Mouse (Mus musculus) lung, adult 2 months (tissue): Measurements from ENCODE around the gene Sh3d21.

Source experiments
- CTCF ChIP-seq: fragments of 200-500 bp; IDR thresholded peaks from 2 replicates; pipeline ENCODE4 v1.5.1; 2011; ENCODE audit warnings: mild to moderate bottlenecking, low read length, control low read depth; ENCODE audit not compliant: insufficient read depth
- POLR2A ChIP-seq: fragments of 200-500 bp; IDR thresholded peaks from 2 replicates; pipeline ENCODE4 v1.6.1; 2011; ENCODE audit warnings: low read depth, mild to moderate bottlenecking, control low read depth, low read length, borderline replicate concordance; ENCODE audit errors: extremely low read depth

DNA sequence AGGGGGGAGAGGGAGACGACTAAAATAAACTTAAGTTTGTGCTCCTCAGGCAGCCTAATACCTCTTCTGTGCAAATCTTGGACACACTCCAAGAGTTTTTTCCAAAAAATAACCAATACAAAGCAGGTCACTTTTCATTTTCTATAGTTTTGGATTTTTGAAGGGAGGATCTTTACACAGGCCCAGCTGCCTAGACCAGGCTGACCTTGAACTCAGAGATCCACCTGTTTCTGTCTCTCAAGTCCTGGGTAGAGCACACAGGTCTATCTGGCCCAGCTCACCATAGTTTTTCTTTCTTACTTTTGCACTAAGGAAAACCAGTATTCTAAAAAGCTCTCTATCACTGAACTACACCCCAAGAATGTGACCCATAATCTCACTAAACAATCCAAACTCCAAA is 36.7 kb upstream of the Sh3d21 start:
- TF ChIP-seq CTCF, result no peak
- no peak for TF ChIP-seq POLR2A
